Mouse (Mus musculus): ENCODE data around the gene Slc39a11. TPM values are rescaled to one million over a fixed set of nuclear protein-coding genes. Genes with fewer than 3 reads are reported as not detected.

Gene Slc39a11
- polyA plus RNA-seq, 1 experiment from 2014 or later, result 41.6 TPM

- Histone ChIP-seq H3K4me1 (replicated peaks; ENCODE audit: control insufficient read depth, insufficient read depth, low read length) (peaks cover 39% of the 10 kb centered on the region), H3K27me3 (replicated peaks; ENCODE audit: control insufficient read depth, insufficient read depth, low read length) (no peaks in the 10 kb centered on the region), H3K4me3 (replicated peaks; ENCODE audit: low read length) (peak overlapping the region; percentile 78), H3K9ac (replicated peaks; ENCODE audit: low read depth, low read length) (peak overlapping the region; percentile 83; the same call in 1 of the 2 replicates), H3K27ac (ENCODE audit: low read length) (peak overlapping the region; percentile 78), H3K4me2 (ENCODE audit: low read length) (peak overlapping the region; percentile 98), H3K36me3 (ENCODE audit: control insufficient read depth, insufficient read depth) (no peaks in the 10 kb centered on the region), H3K9me3 (ENCODE audit: control insufficient read depth, low read length) (no peaks in the 10 kb centered on the region)
- 23% methylated on average over 4 of the region's 4 CpGs for WGBS
- no peak for ATAC-seq
Observed at GRCm38 (mm10) chr11:113618303-113618671, 31.6 kb downstream of the Slc39a11 start.

- Histone ChIP-seq H3K4me3 (replicated peaks; ENCODE audit: low read length) (no peak overlapping the region), H3K36me3 (ENCODE audit: control insufficient read depth, insufficient read depth) (no peaks in the 10 kb centered on the region), H3K4me1 (replicated peaks; ENCODE audit: control insufficient read depth, insufficient read depth, low read length) (peaks cover 37% of the 10 kb centered on the region), H3K4me2 (ENCODE audit: low read length) (no peak overlapping the region), H3K27ac (ENCODE audit: low read length) (no peak overlapping the region), H3K9me3 (ENCODE audit: control insufficient read depth, low read length) (no peaks in the 10 kb centered on the region), H3K9ac (replicated peaks; ENCODE audit: low read depth, low read length) (no peak overlapping the region), H3K27me3 (replicated peaks; ENCODE audit: control insufficient read depth, insufficient read depth, low read length) (no peaks in the 10 kb centered on the region)
- ATAC-seq, result no peak
- 45% methylated on average over 14 of the region's 14 CpGs for WGBS
Observed at GRCm38 (mm10) chr11:113617132-113617911, 32.6 kb downstream of the Slc39a11 start.

- Histone ChIP-seq H3K9ac (replicated peaks; ENCODE audit: low read depth, low read length) (no peak overlapping the region), H3K4me1 (replicated peaks; ENCODE audit: control insufficient read depth, insufficient read depth, low read length) (peaks cover 29% of the 10 kb centered on the region), H3K27me3 (replicated peaks; ENCODE audit: control insufficient read depth, insufficient read depth, low read length) (no peaks in the 10 kb centered on the region), H3K4me3 (replicated peaks; ENCODE audit: low read length) (no peak overlapping the region), H3K36me3 (ENCODE audit: control insufficient read depth, insufficient read depth) (no peaks in the 10 kb centered on the region), H3K27ac (ENCODE audit: low read length) (no peak overlapping the region), H3K4me2 (ENCODE audit: low read length) (no peak overlapping the region), H3K9me3 (ENCODE audit: control insufficient read depth, low read length) (no peaks in the 10 kb centered on the region)
- 82% methylated on average over 6 of the region's 6 CpGs for WGBS
- no peak for ATAC-seq
Observed at GRCm38 (mm10) chr11:113614476-113614875, 35.4 kb downstream of the Slc39a11 start.

- ATAC-seq, result peak; percentile 72
- H3K9me3 ChIP-seq (ENCODE audit: control insufficient read depth, low read length), result no peaks in the 10 kb centered on the region
- H3K4me1 ChIP-seq (replicated peaks; ENCODE audit: control insufficient read depth, insufficient read depth, low read length), result peaks cover 16% of the 10 kb centered on the region
- WGBS, result 22% methylated on average over 24 of the region's 24 CpGs
- peak overlapping the region; percentile 55 for H3K27ac ChIP-seq (ENCODE audit: low read length)
- no peaks in the 10 kb centered on the region for H3K36me3 ChIP-seq (ENCODE audit: control insufficient read depth, insufficient read depth)
- no peak overlapping the region for H3K9ac ChIP-seq (replicated peaks; ENCODE audit: low read depth, low read length)
- H3K4me2 ChIP-seq (ENCODE audit: low read length), result no peak overlapping the region
- no peaks in the 10 kb centered on the region for H3K27me3 ChIP-seq (replicated peaks; ENCODE audit: control insufficient read depth, insufficient read depth, low read length)
- H3K4me3 ChIP-seq (replicated peaks; ENCODE audit: low read length), result no peak overlapping the region
Observed at GRCm38 (mm10) chr11:113611664-113612611, 37.9 kb downstream of the Slc39a11 start.

- Histone ChIP-seq H3K9me3 (ENCODE audit: control insufficient read depth, low read length) (peaks cover 2% of the 10 kb centered on the region; the same call in 1 of the 2 replicates), H3K27ac (ENCODE audit: low read length) (peak overlapping the region; percentile 55), H3K9ac (replicated peaks; ENCODE audit: low read depth, low read length) (no peak overlapping the region), H3K4me1 (replicated peaks; ENCODE audit: control insufficient read depth, insufficient read depth, low read length) (peaks cover 16% of the 10 kb centered on the region), H3K36me3 (ENCODE audit: control insufficient read depth, insufficient read depth) (no peaks in the 10 kb centered on the region), H3K4me3 (replicated peaks; ENCODE audit: low read length) (no peak overlapping the region), H3K4me2 (ENCODE audit: low read length) (no peak overlapping the region), H3K27me3 (replicated peaks; ENCODE audit: control insufficient read depth, insufficient read depth, low read length) (no peaks in the 10 kb centered on the region)
- WGBS, result 86% methylated on average over 10 of the region's 10 CpGs
- ATAC-seq, result no peak
Observed at GRCm38 (mm10) chr11:113611112-113611646, 38.7 kb downstream of the Slc39a11 start.

- no peak overlapping the region for H3K9ac ChIP-seq (replicated peaks; ENCODE audit: low read depth, low read length)
- no peak overlapping the region for H3K4me2 ChIP-seq (ENCODE audit: low read length)
- peaks cover 2% of the 10 kb centered on the region; the same call in 1 of the 2 replicates for H3K9me3 ChIP-seq (ENCODE audit: control insufficient read depth, low read length)
- WGBS, result 69% methylated on average over 5 of the region's 5 CpGs
- no peaks in the 10 kb centered on the region for H3K36me3 ChIP-seq (ENCODE audit: control insufficient read depth, insufficient read depth)
- ATAC-seq, result no peak
- H3K4me3 ChIP-seq (replicated peaks; ENCODE audit: low read length), result no peak overlapping the region
- peaks cover 16% of the 10 kb centered on the region for H3K4me1 ChIP-seq (replicated peaks; ENCODE audit: control insufficient read depth, insufficient read depth, low read length)
- no peak overlapping the region for H3K27ac ChIP-seq (ENCODE audit: low read length)
- H3K27me3 ChIP-seq (replicated peaks; ENCODE audit: control insufficient read depth, insufficient read depth, low read length), result no peaks in the 10 kb centered on the region
Observed at GRCm38 (mm10) chr11:113610266-113610665, 39.6 kb downstream of the Slc39a11 start.

GRCm38 (mm10) chr11:113609581-113609980 is 40.3 kb downstream of the Slc39a11 start:
- ATAC-seq, result no peak
- peaks cover 16% of the 10 kb centered on the region for H3K4me1 ChIP-seq (replicated peaks; ENCODE audit: control insufficient read depth, insufficient read depth, low read length)
- H3K9ac ChIP-seq (replicated peaks; ENCODE audit: low read depth, low read length), result no peak overlapping the region
- no peak overlapping the region for H3K4me2 ChIP-seq (ENCODE audit: low read length)
- WGBS, result 84% methylated on average over 5 of the region's 5 CpGs
- peaks cover 2% of the 10 kb centered on the region; the same call in 1 of the 2 replicates for H3K9me3 ChIP-seq (ENCODE audit: control insufficient read depth, low read length)
- H3K4me3 ChIP-seq (replicated peaks; ENCODE audit: low read length), result no peak overlapping the region
- H3K27me3 ChIP-seq (replicated peaks; ENCODE audit: control insufficient read depth, insufficient read depth, low read length), result no peaks in the 10 kb centered on the region
- no peaks in the 10 kb centered on the region for H3K36me3 ChIP-seq (ENCODE audit: control insufficient read depth, insufficient read depth)
- no peak overlapping the region for H3K27ac ChIP-seq (ENCODE audit: low read length)

- Histone ChIP-seq H3K9me3 (ENCODE audit: control insufficient read depth, low read length) (peaks cover 2% of the 10 kb centered on the region; the same call in 1 of the 2 replicates), H3K4me3 (replicated peaks; ENCODE audit: low read length) (no peak overlapping the region), H3K9ac (replicated peaks; ENCODE audit: low read depth, low read length) (no peak overlapping the region), H3K4me2 (ENCODE audit: low read length) (no peak overlapping the region), H3K27me3 (replicated peaks; ENCODE audit: control insufficient read depth, insufficient read depth, low read length) (no peaks in the 10 kb centered on the region), H3K36me3 (ENCODE audit: control insufficient read depth, insufficient read depth) (no peaks in the 10 kb centered on the region), H3K27ac (ENCODE audit: low read length) (no peak overlapping the region), H3K4me1 (replicated peaks; ENCODE audit: control insufficient read depth, insufficient read depth, low read length) (peaks cover 16% of the 10 kb centered on the region)
- 96% methylated on average over 12 of the region's 12 CpGs for WGBS
- no peak for ATAC-seq
Observed at GRCm38 (mm10) chr11:113607556-113607955, 42.3 kb downstream of the Slc39a11 start.

All from forebrain, embryonic 16.5 days (tissue).